Mouse (Mus musculus): ENCODE measurements around the gene Dglucy. TPM values are rescaled to one million over a fixed set of nuclear protein-coding genes. Genes with fewer than 3 reads are reported as not detected.

The Dglucy gene
- polyA plus RNA-seq, 1 experiment from 2014 or later, result 3.6 TPM

- H3K27me3 ChIP-seq (ENCODE audit: control insufficient read depth, insufficient read depth, low read length), result no peaks in the 10 kb centered on the region
- no peaks in the 10 kb centered on the region for H3K4me1 ChIP-seq (ENCODE audit: control insufficient read depth, insufficient read depth, low read length)
- H3K9ac ChIP-seq (ENCODE audit: low read depth, low read length), result no peak overlapping the region
- 0 out of 2 replicates have a peak, but pooled peaks cover 3% of the 10 kb centered on the region for H3K9me3 ChIP-seq (ENCODE audit: control insufficient read depth, low read length)
- H3K27ac ChIP-seq (ENCODE audit: low read depth, low read length), result no peak overlapping the region
- H3K4me2 ChIP-seq (replicated peaks; ENCODE audit: low read depth, low read length), result no peak overlapping the region
- no peak overlapping the region for H3K4me3 ChIP-seq (ENCODE audit: low read length)
- no peak for ATAC-seq (ENCODE audit: low FRiP score, low TSS enrichment)
- no peaks in the 10 kb centered on the region for H3K36me3 ChIP-seq (ENCODE audit: control insufficient read depth, insufficient read depth, low read length)
Measured at GRCm38 (mm10) chr12:100865072-100865471, 86.2 kb downstream of the Dglucy start.

DNA sequence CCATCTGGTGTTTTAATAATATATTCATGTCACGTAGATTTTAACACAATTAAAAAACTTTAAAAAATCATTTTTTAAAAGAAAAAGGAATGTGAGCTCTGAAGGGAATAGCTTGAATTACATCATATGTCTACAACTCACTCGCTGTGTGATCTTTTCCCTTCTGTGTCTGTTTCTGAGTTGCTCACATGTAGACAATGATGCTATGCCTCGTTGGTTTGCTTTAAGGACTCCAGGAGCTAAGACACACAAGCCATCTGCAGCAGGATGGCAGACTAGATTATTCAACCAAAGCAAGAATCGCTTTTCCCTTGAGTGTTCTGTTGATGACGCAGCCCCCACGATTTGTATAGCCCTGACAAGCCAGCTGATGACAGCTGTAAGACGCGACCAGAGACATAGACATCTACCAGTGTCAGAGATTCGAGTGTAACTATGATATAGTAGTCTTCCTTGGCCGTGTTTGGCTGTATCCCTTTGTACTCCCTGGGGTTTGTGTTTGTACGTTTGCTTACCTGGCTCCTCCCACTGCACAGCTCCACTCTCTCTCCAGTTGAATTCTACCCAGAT, 86.7 kb downstream of the Dglucy start:
- Histone ChIP-seq H3K27me3 (ENCODE audit: control insufficient read depth, insufficient read depth, low read length) (no peaks in the 10 kb centered on the region), H3K27ac (ENCODE audit: low read depth, low read length) (no peak overlapping the region), H3K4me1 (ENCODE audit: control insufficient read depth, insufficient read depth, low read length) (no peaks in the 10 kb centered on the region), H3K36me3 (ENCODE audit: control insufficient read depth, insufficient read depth, low read length) (no peaks in the 10 kb centered on the region), H3K4me2 (replicated peaks; ENCODE audit: low read depth, low read length) (no peak overlapping the region), H3K9me3 (ENCODE audit: control insufficient read depth, low read length) (0 out of 2 replicates have a peak, but pooled peaks cover 3% of the 10 kb centered on the region), H3K9ac (ENCODE audit: low read depth, low read length) (no peak overlapping the region), H3K4me3 (ENCODE audit: low read length) (no peak overlapping the region)
- 58% methylated on average over 11 of the region's 11 CpGs for WGBS
- no peak for ATAC-seq (ENCODE audit: low FRiP score, low TSS enrichment)

GRCm38 (mm10) chr12:100867097-100867496, 88.2 kb downstream of the Dglucy start:
- Histone ChIP-seq H3K9me3 (ENCODE audit: control insufficient read depth, low read length) (0 out of 2 replicates have a peak, but pooled peaks cover 3% of the 10 kb centered on the region), H3K4me1 (ENCODE audit: control insufficient read depth, insufficient read depth, low read length) (no peaks in the 10 kb centered on the region), H3K4me2 (replicated peaks; ENCODE audit: low read depth, low read length) (no peak overlapping the region), H3K27ac (ENCODE audit: low read depth, low read length) (no peak overlapping the region), H3K36me3 (ENCODE audit: control insufficient read depth, insufficient read depth, low read length) (no peaks in the 10 kb centered on the region), H3K4me3 (ENCODE audit: low read length) (no peak overlapping the region), H3K9ac (ENCODE audit: low read depth, low read length) (no peak overlapping the region), H3K27me3 (ENCODE audit: control insufficient read depth, insufficient read depth, low read length) (no peaks in the 10 kb centered on the region)
- WGBS, result 92% methylated on average over 8 of the region's 8 CpGs
- no peak for ATAC-seq (ENCODE audit: low FRiP score, low TSS enrichment)

- no peak for ATAC-seq (ENCODE audit: low FRiP score, low TSS enrichment)
- Histone ChIP-seq H3K4me3 (ENCODE audit: low read length) (no peak overlapping the region), H3K27me3 (ENCODE audit: control insufficient read depth, insufficient read depth, low read length) (no peaks in the 10 kb centered on the region), H3K9ac (ENCODE audit: low read depth, low read length) (no peak overlapping the region), H3K9me3 (ENCODE audit: control insufficient read depth, low read length) (0 out of 2 replicates have a peak, but pooled peaks cover 3% of the 10 kb centered on the region), H3K27ac (ENCODE audit: low read depth, low read length) (no peak overlapping the region), H3K36me3 (ENCODE audit: control insufficient read depth, insufficient read depth, low read length) (no peaks in the 10 kb centered on the region), H3K4me2 (replicated peaks; ENCODE audit: low read depth, low read length) (no peak overlapping the region), H3K4me1 (ENCODE audit: control insufficient read depth, insufficient read depth, low read length) (no peaks in the 10 kb centered on the region)
- WGBS, result 66% methylated on average over 4 of the region's 4 CpGs
Measured at GRCm38 (mm10) chr12:100868049-100868622, 89.3 kb downstream of the Dglucy start.

DNA sequence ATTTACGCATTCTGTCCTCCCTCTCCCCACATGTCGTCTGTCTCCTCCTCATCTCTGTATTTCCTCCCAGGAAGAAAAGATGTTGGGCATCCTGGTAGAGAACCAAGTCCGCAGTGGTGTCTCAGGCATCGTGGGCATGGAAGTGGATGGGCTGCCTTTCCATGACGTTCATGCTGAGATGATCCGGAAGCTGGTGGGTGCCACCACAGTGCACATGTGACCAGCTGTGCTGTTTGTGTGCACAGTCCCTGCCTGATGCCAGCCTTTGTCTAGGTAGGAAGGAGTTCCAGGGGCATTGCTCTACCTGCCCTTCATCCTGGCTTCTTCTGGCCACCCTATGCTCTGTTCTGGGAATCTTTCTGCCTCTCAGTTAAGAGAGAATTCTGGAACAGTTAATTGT, 92.4 kb downstream of the Dglucy start:
- H3K4me1 ChIP-seq (ENCODE audit: control insufficient read depth, insufficient read depth, low read length), result no peaks in the 10 kb centered on the region
- no peak overlapping the region for H3K27ac ChIP-seq (ENCODE audit: low read depth, low read length)
- H3K9me3 ChIP-seq (ENCODE audit: control insufficient read depth, low read length), result 0 out of 2 replicates have a peak, but pooled peaks cover 3% of the 10 kb centered on the region
- no peaks in the 10 kb centered on the region for H3K27me3 ChIP-seq (ENCODE audit: control insufficient read depth, insufficient read depth, low read length)
- no peak overlapping the region for H3K4me3 ChIP-seq (ENCODE audit: low read length)
- 92% methylated on average over 6 of the region's 6 CpGs for WGBS
- H3K36me3 ChIP-seq (ENCODE audit: control insufficient read depth, insufficient read depth, low read length), result no peaks in the 10 kb centered on the region
- H3K9ac ChIP-seq (ENCODE audit: low read depth, low read length), result no peak overlapping the region
- no peak for ATAC-seq (ENCODE audit: low FRiP score, low TSS enrichment)
- H3K4me2 ChIP-seq (replicated peaks; ENCODE audit: low read depth, low read length), result no peak overlapping the region

- 83% methylated on average over 2 of the region's 2 CpGs for WGBS
- no peaks in the 10 kb centered on the region for H3K4me1 ChIP-seq (ENCODE audit: control insufficient read depth, insufficient read depth, low read length)
Measured at GRCm38 (mm10) chr12:100871841-100872240, 93.0 kb downstream of the Dglucy start.

DNA sequence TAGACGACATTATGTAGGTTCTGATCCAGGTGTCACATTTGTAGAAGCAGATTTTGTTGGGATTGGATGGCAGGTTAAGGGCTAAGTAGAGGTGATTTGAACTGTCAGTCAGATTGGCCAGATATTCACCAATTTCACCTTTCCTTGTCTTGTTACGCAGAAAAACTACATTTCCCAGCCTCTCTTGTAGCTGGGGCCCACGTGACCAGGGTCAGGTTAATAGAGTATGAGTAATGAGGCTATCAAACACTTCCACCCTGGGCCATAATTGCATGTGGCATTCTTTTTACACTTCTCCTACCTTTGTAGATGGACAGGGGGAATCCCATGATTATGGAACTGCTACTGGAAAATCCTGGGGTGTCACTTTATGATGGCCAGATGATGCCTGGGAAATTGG, 94.8 kb downstream of the Dglucy start:
- H3K4me3 ChIP-seq (ENCODE audit: low read length), result no peak overlapping the region
- no peak for ATAC-seq (ENCODE audit: low FRiP score, low TSS enrichment)
- no peaks in the 10 kb centered on the region for H3K27me3 ChIP-seq (ENCODE audit: control insufficient read depth, insufficient read depth, low read length)
- no peaks in the 10 kb centered on the region for H3K36me3 ChIP-seq (ENCODE audit: control insufficient read depth, insufficient read depth, low read length)
- H3K4me2 ChIP-seq (replicated peaks; ENCODE audit: low read depth, low read length), result no peak overlapping the region
- 76% methylated on average over 3 of the region's 3 CpGs for WGBS
- H3K9ac ChIP-seq (ENCODE audit: low read depth, low read length), result no peak overlapping the region
- H3K9me3 ChIP-seq (ENCODE audit: control insufficient read depth, low read length), result 0 out of 2 replicates have a peak, but pooled peaks cover 3% of the 10 kb centered on the region
- H3K4me1 ChIP-seq (ENCODE audit: control insufficient read depth, insufficient read depth, low read length), result no peaks in the 10 kb centered on the region
- no peak overlapping the region for H3K27ac ChIP-seq (ENCODE audit: low read depth, low read length)

More at GRCm38 (mm10) chr12:100871841-100872240, 93.0 kb downstream of the Dglucy start:
- no peak overlapping the region for H3K4me2 ChIP-seq (replicated peaks; ENCODE audit: low read depth, low read length)
- no peak overlapping the region for H3K27ac ChIP-seq (ENCODE audit: low read depth, low read length)
- no peak overlapping the region for H3K9ac ChIP-seq (ENCODE audit: low read depth, low read length)
- H3K4me3 ChIP-seq (ENCODE audit: low read length), result no peak overlapping the region
- H3K36me3 ChIP-seq (ENCODE audit: control insufficient read depth, insufficient read depth, low read length), result no peaks in the 10 kb centered on the region
- H3K27me3 ChIP-seq (ENCODE audit: control insufficient read depth, insufficient read depth, low read length), result no peaks in the 10 kb centered on the region
- H3K9me3 ChIP-seq (ENCODE audit: control insufficient read depth, low read length), result 0 out of 2 replicates have a peak, but pooled peaks cover 3% of the 10 kb centered on the region
- no peak for ATAC-seq (ENCODE audit: low FRiP score, low TSS enrichment)

DNA sequence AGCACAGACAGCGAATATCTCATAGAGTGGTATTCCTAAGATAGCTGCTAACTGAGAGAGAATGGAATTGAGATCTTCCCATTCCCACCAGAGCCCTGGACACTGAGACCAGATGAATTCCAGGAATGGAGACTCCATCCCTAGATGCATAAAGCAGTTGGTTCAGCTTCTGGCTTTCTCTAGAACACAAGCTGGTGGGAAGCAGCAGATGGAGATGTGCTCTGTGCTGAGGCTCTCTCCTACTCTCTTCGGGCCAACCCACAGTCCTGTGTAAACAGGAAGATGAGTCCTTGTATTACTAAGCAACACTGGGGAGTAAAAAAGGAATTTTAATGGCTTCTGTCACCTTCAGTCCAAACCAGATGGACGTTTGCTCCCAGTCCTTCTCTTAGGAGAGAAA, 96.7 kb downstream of the Dglucy start:
- no peaks in the 10 kb centered on the region for H3K27me3 ChIP-seq (ENCODE audit: control insufficient read depth, insufficient read depth, low read length)
- no peaks in the 10 kb centered on the region for H3K36me3 ChIP-seq (ENCODE audit: control insufficient read depth, insufficient read depth, low read length)
- 37% methylated on average over 3 of the region's 3 CpGs for WGBS
- H3K4me2 ChIP-seq (replicated peaks; ENCODE audit: low read depth, low read length), result no peak overlapping the region
- no peak overlapping the region for H3K4me3 ChIP-seq (ENCODE audit: low read length)
- no peak overlapping the region for H3K27ac ChIP-seq (ENCODE audit: low read depth, low read length)
- no peak for ATAC-seq (ENCODE audit: low FRiP score, low TSS enrichment)
- H3K4me1 ChIP-seq (ENCODE audit: control insufficient read depth, insufficient read depth, low read length), result no peaks in the 10 kb centered on the region
- no peak overlapping the region for H3K9ac ChIP-seq (ENCODE audit: low read depth, low read length)
- H3K9me3 ChIP-seq (ENCODE audit: control insufficient read depth, low read length), result no peaks in the 10 kb centered on the region

DNA sequence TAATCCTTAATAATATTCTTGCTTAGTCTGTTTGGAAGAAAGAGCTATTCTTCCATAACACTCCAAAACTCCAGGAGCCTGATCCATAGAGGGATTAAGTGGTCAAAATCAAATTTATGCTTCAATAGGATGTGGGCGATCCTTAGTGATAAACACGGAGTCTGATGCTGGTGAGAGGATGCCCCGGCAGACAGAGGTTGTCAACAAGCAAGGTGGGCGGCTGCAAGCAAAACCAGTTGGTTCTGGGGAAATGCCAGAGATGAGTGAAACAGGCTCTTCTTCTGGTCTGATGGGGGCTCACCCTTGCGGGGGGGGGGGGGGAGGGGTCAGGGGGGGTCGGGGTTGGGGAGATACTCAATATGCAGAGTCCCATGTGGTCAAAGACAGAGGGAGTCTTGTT, 97.1 kb downstream of the Dglucy start:
- H3K27ac ChIP-seq (ENCODE audit: low read depth, low read length), result no peak overlapping the region
- no peaks in the 10 kb centered on the region for H3K27me3 ChIP-seq (ENCODE audit: control insufficient read depth, insufficient read depth, low read length)
- H3K4me1 ChIP-seq (ENCODE audit: control insufficient read depth, insufficient read depth, low read length), result no peaks in the 10 kb centered on the region
- 79% methylated on average over 5 of the region's 6 CpGs for WGBS
- H3K9ac ChIP-seq (ENCODE audit: low read depth, low read length), result no peak overlapping the region
- no peak overlapping the region for H3K4me2 ChIP-seq (replicated peaks; ENCODE audit: low read depth, low read length)
- no peak overlapping the region for H3K4me3 ChIP-seq (ENCODE audit: low read length)
- no peaks in the 10 kb centered on the region for H3K9me3 ChIP-seq (ENCODE audit: control insufficient read depth, low read length)
- H3K36me3 ChIP-seq (ENCODE audit: control insufficient read depth, insufficient read depth, low read length), result no peaks in the 10 kb centered on the region
- no peak for ATAC-seq (ENCODE audit: low FRiP score, low TSS enrichment)

Measured in kidney, embryonic 14.5 days (tissue).